1 mouse cellular context compared by ENCODE assay signal in the genomic region with DNA sequence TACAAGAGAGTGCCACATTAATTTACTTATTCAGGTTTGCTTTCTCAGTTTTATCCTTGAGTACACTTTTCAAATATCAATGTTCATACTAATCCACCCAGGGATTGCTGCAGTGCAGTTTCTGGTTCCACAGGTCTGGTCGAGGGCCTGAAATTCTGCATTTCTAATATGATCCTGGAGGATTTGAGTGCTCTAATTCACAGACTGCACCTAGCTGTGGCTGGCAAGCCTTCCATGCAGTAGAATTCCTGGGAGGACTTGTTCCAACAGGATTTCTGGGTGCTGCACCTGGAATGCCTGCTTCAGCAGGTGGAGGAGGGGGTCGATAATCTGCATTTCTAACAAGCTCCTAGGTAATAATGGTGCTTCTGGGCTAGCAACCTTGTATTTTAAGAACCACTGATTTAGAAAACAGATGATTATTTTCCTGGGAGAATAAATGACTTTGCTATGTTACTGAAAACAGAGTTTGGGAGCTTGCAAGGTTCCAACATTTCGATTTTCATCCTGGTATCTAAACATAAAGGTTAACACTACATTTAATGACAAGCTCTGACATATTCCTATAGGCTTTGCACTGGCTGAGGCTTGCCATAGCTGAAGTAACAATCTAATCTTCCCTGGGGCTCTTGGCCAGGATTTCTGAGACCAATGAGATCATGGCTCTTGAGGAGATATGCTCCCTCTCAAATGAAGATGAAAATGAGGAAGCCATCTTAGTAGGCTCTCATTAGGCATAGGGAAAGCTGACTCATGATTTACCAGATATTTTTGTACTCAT.
TF ChIP-seq lines count a peak whose summit lies in the region.

No protein-coding gene starts in this region.

TF ChIP-seq in MEL, 35 proteins besides CTCF, POLR2A, EP300 and RAD21 (continued from another document):
- no peak for TF ChIP-seq GATA1 (IDR thresholded peaks at IDR 0.05; ENCODE audit: low read depth, low read length)
- TF ChIP-seq ZKSCAN1 (IDR thresholded peaks at IDR 0.05; ENCODE audit: low read depth, low read length) = no peak
- no peak for TF ChIP-seq KAT2A (conservative IDR thresholded peaks at IDR 0.05; ENCODE audit: low read depth, low read length)
- no peak for TF ChIP-seq NRF1 (IDR thresholded peaks at IDR 0.05; ENCODE audit: insufficient read depth, low read depth, low read length, poor library complexity, severe bottlenecking)
- TF ChIP-seq CHD2 (IDR thresholded peaks at IDR 0.05; ENCODE audit: low read length) = no peak
- no peak for TF ChIP-seq NELFE (IDR thresholded peaks at IDR 0.05; ENCODE audit: low read depth, low read length)
- no peak for TF ChIP-seq POLR2AphosphoS5 (IDR thresholded peaks at IDR 0.05; ENCODE audit: borderline replicate concordance, low read depth, low read length)
- TF ChIP-seq HCFC1 (IDR thresholded peaks at IDR 0.05; ENCODE audit: low read depth, low read length) = no peak
- no peak for TF ChIP-seq MYC (IDR thresholded peaks at IDR 0.05; ENCODE audit: low read depth, low read length)
- TF ChIP-seq TBP (IDR thresholded peaks at IDR 0.05; ENCODE audit: low read depth, low read length) = no peak
- no peak for TF ChIP-seq SIN3A (IDR thresholded peaks at IDR 0.05; ENCODE audit: low read length)
- no peak for TF ChIP-seq UBTF (IDR thresholded peaks at IDR 0.05; ENCODE audit: borderline replicate concordance, insufficient read depth, low read depth, low read length)
- no peak for TF ChIP-seq JUND (IDR thresholded peaks at IDR 0.05; ENCODE audit: low read depth, low read length)
- TF ChIP-seq USF2 (IDR thresholded peaks at IDR 0.05; ENCODE audit: borderline replicate concordance in 1 of 2, insufficient read depth in 1 of 2, low read depth in 1 of 2, low read length in 2 of 2) = no peak
- no peak for TF ChIP-seq E2F4 (IDR thresholded peaks at IDR 0.05; ENCODE audit: borderline replicate concordance, low read depth, low read length)
